Mouse (Mus musculus): ENCODE results near the gene Ifrd1. TPM values are rescaled to one million over a fixed set of nuclear protein-coding genes. Genes with fewer than 3 reads are reported as not detected.

The Ifrd1 gene
- total and polyA plus RNA-seq, 3 experiments, result 14.1 to 87.6 (median 85.1) TPM

DNA sequence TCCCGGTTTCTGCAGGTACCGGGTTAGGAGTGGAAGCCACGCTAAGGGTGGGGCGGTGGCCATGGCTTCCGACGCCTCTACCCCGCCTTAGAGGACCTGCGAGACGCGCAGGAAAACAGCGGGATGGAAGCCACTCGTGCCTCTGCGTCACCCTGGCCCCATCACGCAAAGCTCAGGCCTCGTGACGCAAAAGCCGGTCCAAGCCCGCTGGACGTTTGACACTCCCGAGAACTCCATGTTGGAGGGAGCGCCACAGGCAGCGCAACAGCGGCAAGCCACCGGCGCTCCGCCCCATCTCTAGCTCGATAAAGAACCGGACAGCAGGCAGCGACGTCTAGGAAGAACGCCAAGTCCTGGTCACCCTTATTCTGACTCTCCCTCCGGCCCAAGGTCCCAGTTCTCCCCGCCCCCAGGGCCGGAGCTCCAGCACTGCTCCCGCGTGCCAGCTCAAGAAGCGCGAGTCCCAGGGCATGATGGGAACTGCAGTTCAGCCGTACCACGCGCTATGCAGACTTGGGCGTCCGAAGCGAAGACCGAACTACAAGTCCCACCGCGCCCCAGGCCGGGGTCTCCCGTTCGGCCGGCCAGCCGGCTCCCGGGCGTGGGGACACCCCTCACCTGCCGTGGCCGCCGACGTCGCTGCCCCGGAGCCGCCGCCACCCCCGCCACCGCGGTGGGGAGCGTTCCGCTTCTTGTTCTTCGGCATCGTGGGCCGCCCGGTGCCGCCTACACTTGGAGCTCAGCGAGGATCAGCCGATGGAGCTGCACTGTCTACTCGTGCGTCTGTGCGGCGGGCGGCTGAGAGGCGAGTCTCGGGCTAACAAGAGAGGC, 25.8 kb downstream of the Ifrd1 start:
- intact Hi-C loops (cut with DNase I), result loop anchor here (5.0 kb wide), 2 partner anchors 225 to 805 kb away; partner anchors contain the start of genes Dock4 and Zfp277
- H3K4me3 ChIP-seq, result peak overlapping the region; percentile 90
- peaks cover 9% of the 10 kb centered on the region for H3K36me3 ChIP-seq (ENCODE audit: control insufficient read depth, insufficient read depth, low read length)
- H3K27me3 ChIP-seq (ENCODE audit: control insufficient read depth, insufficient read depth, low read length), result no peaks in the 10 kb centered on the region
- TF ChIP-seq CTCF (IDR thresholded peaks at IDR 0.05), result peak; percentile 55
- TF ChIP-seq POLR2A (IDR thresholded peaks at IDR 0.05; ENCODE audit: insufficient read depth, low read depth, low read length), result peak; percentile 73
- peak; percentile 89 for TF ChIP-seq EP300 (IDR thresholded peaks at IDR 0.05; ENCODE audit: insufficient read depth, low read depth, low read length)
- H3K9ac ChIP-seq (ENCODE audit: low read depth, low read length), result peak overlapping the region; percentile 91
- H3K27ac ChIP-seq, result peak overlapping the region; percentile 93
- H3K79me2 ChIP-seq (replicated peaks; ENCODE audit: control insufficient read depth, insufficient read depth, low read length), result peaks cover 2% of the 10 kb centered on the region
- peak; percentile 94 to 98 for DNase-seq
- under 1% methylated on average over 81 of the region's 81 CpGs for WGBS
- peaks cover 5% of the 10 kb centered on the region; the same call in 1 of the 2 replicates for H3K4me1 ChIP-seq (ENCODE audit: control insufficient read depth, insufficient read depth, low read length)

DNA sequence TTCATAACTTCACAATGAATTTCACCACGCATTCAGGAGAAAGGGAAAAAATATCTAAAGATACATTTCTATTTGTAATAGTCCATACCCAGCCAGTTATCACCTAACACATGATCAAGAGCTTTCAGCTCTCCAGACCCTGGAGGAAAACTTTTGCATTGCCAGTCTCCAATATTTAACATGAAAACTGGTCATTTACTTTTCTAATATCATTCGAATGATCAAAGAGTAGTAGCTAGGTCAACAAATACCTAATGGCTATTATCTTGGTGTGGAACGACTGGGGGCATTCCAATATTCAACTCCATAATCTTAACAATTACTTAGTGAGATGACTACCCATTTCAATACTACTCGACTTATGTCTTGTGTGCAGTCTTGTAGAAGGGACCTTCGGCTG, 26.7 kb downstream of the Ifrd1 start:
- 3% methylated on average over 5 of the region's 5 CpGs for WGBS
- H3K27ac ChIP-seq, result peak overlapping the region; percentile 93
- peak overlapping the region; percentile 90 for H3K4me3 ChIP-seq
- no peaks in the 10 kb centered on the region for H3K27me3 ChIP-seq (ENCODE audit: control insufficient read depth, insufficient read depth, low read length)
- peaks cover 14% of the 10 kb centered on the region for H3K36me3 ChIP-seq (ENCODE audit: control insufficient read depth, insufficient read depth, low read length)
- intact Hi-C loops (cut with DNase I), result loop anchor here (2.0 to 5.0 kb wide), 3 partner anchors 19 to 806 kb away; partner anchors contain the start of genes Dock4 and Zfp277
- peaks cover 5% of the 10 kb centered on the region; the same call in 1 of the 2 replicates for H3K4me1 ChIP-seq (ENCODE audit: control insufficient read depth, insufficient read depth, low read length)
- no peak for DNase-seq
- no peak for TF ChIP-seq POLR2A (IDR thresholded peaks at IDR 0.05; ENCODE audit: insufficient read depth, low read depth, low read length)
- TF ChIP-seq EP300 (IDR thresholded peaks at IDR 0.05; ENCODE audit: insufficient read depth, low read depth, low read length), result no peak
- TF ChIP-seq CTCF (IDR thresholded peaks at IDR 0.05), result 0 out of 2 replicates have a peak, but pooled peaks have one; percentile 4
- peak overlapping the region; percentile 87; the same call in 1 of the 2 replicates for H3K9ac ChIP-seq (ENCODE audit: low read depth, low read length)
- H3K79me2 ChIP-seq (replicated peaks; ENCODE audit: control insufficient read depth, insufficient read depth, low read length), result peaks cover 2% of the 10 kb centered on the region

DNA sequence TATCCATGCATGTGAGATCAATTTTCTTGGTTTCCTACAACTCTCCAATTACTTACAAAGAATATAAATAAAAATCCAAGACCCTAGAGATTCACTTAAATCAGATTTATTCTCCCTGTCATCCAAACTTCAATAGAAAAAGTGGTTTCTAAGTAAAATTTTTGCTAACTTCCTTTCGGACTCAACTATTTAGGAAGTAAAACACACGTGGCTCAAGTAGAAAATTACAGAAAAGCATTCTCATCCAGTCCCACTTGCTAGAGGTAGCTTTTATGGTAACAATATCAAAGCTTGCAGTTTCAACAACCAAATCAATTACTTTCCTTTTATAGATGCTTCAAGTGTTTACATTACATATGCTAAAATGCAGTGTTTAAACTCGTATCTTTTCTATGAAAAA, 27.4 kb downstream of the Ifrd1 start:
- intact Hi-C loops (cut with DNase I), result loop anchor here (2.0 to 5.0 kb wide), 3 partner anchors 18 to 806 kb away; partner anchors contain the start of genes Dock4 and Zfp277
- H3K9ac ChIP-seq (ENCODE audit: low read depth, low read length), result no peak overlapping the region

DNA sequence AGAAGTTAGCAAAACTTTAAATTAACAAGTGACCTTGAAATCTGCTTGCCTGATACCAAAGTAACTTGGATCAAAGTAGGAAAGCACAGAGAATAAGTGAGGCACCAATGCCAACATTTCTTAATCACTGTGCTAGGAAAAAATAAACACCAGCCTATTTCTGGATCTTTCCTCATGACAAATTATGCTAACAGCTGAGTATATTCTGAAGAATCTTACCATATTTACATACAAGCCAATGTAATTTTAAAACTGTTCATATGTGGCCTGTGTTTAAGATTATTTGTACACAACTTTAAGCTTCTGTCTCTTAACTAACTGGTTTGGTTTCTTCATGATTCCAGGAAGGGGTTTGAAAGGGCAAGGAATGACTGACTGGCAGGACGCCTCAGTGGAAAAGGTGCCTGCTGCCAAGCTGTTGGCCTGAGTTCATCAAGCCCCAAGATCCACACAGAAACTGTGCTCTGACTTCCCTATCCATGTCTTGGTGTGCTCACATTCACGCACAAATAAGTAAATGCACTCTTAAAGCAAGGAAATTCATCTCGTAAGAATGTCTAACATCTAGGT, 28.2 kb downstream of the Ifrd1 start:
- Histone ChIP-seq H3K36me3 (ENCODE audit: control insufficient read depth, insufficient read depth, low read length) (peaks cover 25% of the 10 kb centered on the region), H3K9ac (ENCODE audit: low read depth, low read length) (peak overlapping the region; percentile 36), H3K27ac (peak overlapping the region; percentile 93), H3K27me3 (ENCODE audit: control insufficient read depth, insufficient read depth, low read length) (no peaks in the 10 kb centered on the region), H3K4me1 (ENCODE audit: control insufficient read depth, insufficient read depth, low read length) (peaks cover 5% of the 10 kb centered on the region; the same call in 1 of the 2 replicates), H3K79me2 (replicated peaks; ENCODE audit: control insufficient read depth, insufficient read depth, low read length) (peaks cover 2% of the 10 kb centered on the region), H3K4me3 (peak overlapping the region; percentile 90)
- intact Hi-C loops (cut with DNase I), result loop anchor here (2.0 to 5.0 kb wide), 3 partner anchors 17 to 807 kb away; partner anchors contain the start of genes Dock4 and Zfp277
- WGBS, result 10% methylated on average over 3 of the region's 3 CpGs
- DNase-seq, result peak; percentile 52 to 64
- no peak for TF ChIP-seq CTCF (IDR thresholded peaks at IDR 0.05)
- no peak for TF ChIP-seq POLR2A (IDR thresholded peaks at IDR 0.05; ENCODE audit: insufficient read depth, low read depth, low read length)
- TF ChIP-seq EP300 (IDR thresholded peaks at IDR 0.05; ENCODE audit: insufficient read depth, low read depth, low read length), result no peak

More for the DNA sequence above, 27.4 kb downstream of the Ifrd1 start:
- H3K4me1 ChIP-seq (ENCODE audit: control insufficient read depth, insufficient read depth, low read length), result peaks cover 5% of the 10 kb centered on the region; the same call in 1 of the 2 replicates
- WGBS, result 6% methylated on average over 3 of the region's 3 CpGs
- H3K27me3 ChIP-seq (ENCODE audit: control insufficient read depth, insufficient read depth, low read length), result no peaks in the 10 kb centered on the region
- peaks cover 2% of the 10 kb centered on the region for H3K79me2 ChIP-seq (replicated peaks; ENCODE audit: control insufficient read depth, insufficient read depth, low read length)
- H3K27ac ChIP-seq, result peak overlapping the region; percentile 93
- DNase-seq, result no peak
- no peak for TF ChIP-seq CTCF (IDR thresholded peaks at IDR 0.05)
- peak overlapping the region; percentile 90 for H3K4me3 ChIP-seq
- H3K36me3 ChIP-seq (ENCODE audit: control insufficient read depth, insufficient read depth, low read length), result peaks cover 21% of the 10 kb centered on the region

DNA sequence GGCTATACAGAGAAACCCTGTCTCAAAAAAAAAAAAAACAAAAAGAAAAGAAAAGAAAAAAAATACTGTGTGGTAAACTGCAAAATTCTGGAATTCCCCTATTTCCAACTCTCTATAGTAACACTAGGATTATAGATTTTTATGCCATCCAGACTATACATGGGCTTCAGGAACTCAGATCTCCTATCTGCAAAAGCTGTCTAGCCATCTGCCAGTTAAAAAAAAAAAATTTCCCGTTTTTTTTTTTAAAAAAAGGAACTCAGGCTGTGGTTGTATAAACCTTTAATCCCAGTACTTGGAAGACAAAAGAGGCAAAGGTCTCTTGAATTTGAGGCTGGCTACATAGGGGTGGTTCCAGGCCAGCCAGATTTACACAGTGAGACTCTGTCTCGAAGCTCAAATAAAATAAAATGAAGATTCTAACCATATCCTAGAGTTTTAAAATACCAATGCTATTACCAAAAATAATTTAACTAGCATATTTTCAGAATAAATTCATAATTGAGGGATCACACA, 29.8 kb downstream of the Ifrd1 start:
- no peak overlapping the region for H3K9ac ChIP-seq (ENCODE audit: low read depth, low read length)
- peaks cover 5% of the 10 kb centered on the region; the same call in 1 of the 2 replicates for H3K4me1 ChIP-seq (ENCODE audit: control insufficient read depth, insufficient read depth, low read length)
- TF ChIP-seq CTCF (IDR thresholded peaks at IDR 0.05) (no peak), POLR2A (IDR thresholded peaks at IDR 0.05; ENCODE audit: insufficient read depth, low read depth, low read length) (no peak), EP300 (IDR thresholded peaks at IDR 0.05; ENCODE audit: insufficient read depth, low read depth, low read length) (no peak)
- H3K27me3 ChIP-seq (ENCODE audit: control insufficient read depth, insufficient read depth, low read length), result no peaks in the 10 kb centered on the region
- intact Hi-C loops (cut with DNase I), result no loop called here
- no peak overlapping the region for H3K4me3 ChIP-seq
- DNase-seq, result no peak
- peaks cover 2% of the 10 kb centered on the region for H3K79me2 ChIP-seq (replicated peaks; ENCODE audit: control insufficient read depth, insufficient read depth, low read length)
- peak overlapping the region; percentile 93; the same call in 1 of the 2 replicates for H3K27ac ChIP-seq
- 35% methylated on average over 2 of the region's 2 CpGs for WGBS
- peaks cover 32% of the 10 kb centered on the region for H3K36me3 ChIP-seq (ENCODE audit: control insufficient read depth, insufficient read depth, low read length)

Data from heart, adult 2 months (tissue).